Mouse (Mus musculus): ENCODE results near the gene Coq8a. TPM values are rescaled to one million over a fixed set of nuclear protein-coding genes. Genes with fewer than 3 reads are reported as not detected.
A peak's percentile ranks its signal among the peaks of the same experiment; 100 is the strongest.

The Coq8a gene
- polyA plus RNA-seq, 1 experiment: 13.2 TPM

- Histone ChIP-seq H3K4me1 (ENCODE audit: control insufficient read depth, insufficient read depth, insufficient read length, low read length) (peaks cover 22% of the 10 kb centered on the region), H3K36me3 (ENCODE audit: control insufficient read depth, insufficient read depth, low read length) (no peaks in the 10 kb centered on the region), H3K27ac (ENCODE audit: insufficient read depth, low read depth, low read length) (peak overlapping the region; percentile 77), H3K4me3 (ENCODE audit: low read depth, low read length) (no peak overlapping the region), H3K27me3 (ENCODE audit: control insufficient read depth, insufficient read depth, low read length) (no peaks in the 10 kb centered on the region)
- TF ChIP-seq CTCF (IDR thresholded peaks at IDR 0.05; ENCODE audit: extremely low read depth, insufficient read length, insufficient replicate concordance, low read depth, low read length): no peak
- TF ChIP-seq POLR2A (IDR thresholded peaks at IDR 0.05; ENCODE audit: low read depth, low read length): no peak
- WGBS: 21% methylated on average over 8 of the region's 8 CpGs
These were observed 5.9 kb downstream of the Coq8a start for GRCm38 (mm10) chr1:180193391-180193935.

GRCm38 (mm10) chr1:180192866-180193265, 6.5 kb downstream of the Coq8a start:
- Histone ChIP-seq H3K4me1 (ENCODE audit: control insufficient read depth, insufficient read depth, insufficient read length, low read length) (peaks cover 22% of the 10 kb centered on the region), H3K27ac (ENCODE audit: insufficient read depth, low read depth, low read length) (peak overlapping the region; percentile 69), H3K4me3 (ENCODE audit: low read depth, low read length) (peak overlapping the region; percentile 49), H3K27me3 (ENCODE audit: control insufficient read depth, insufficient read depth, low read length) (no peaks in the 10 kb centered on the region), H3K36me3 (ENCODE audit: control insufficient read depth, insufficient read depth, low read length) (no peaks in the 10 kb centered on the region)
- 14% methylated on average over 4 of the region's 4 CpGs for WGBS
- TF ChIP-seq POLR2A (IDR thresholded peaks at IDR 0.05; ENCODE audit: low read depth, low read length): no peak
- TF ChIP-seq CTCF (IDR thresholded peaks at IDR 0.05; ENCODE audit: extremely low read depth, insufficient read length, insufficient replicate concordance, low read depth, low read length): no peak

- H3K4me3 ChIP-seq (ENCODE audit: low read depth, low read length): peak overlapping the region; percentile 20
- H3K36me3 ChIP-seq (ENCODE audit: control insufficient read depth, insufficient read depth, low read length): no peaks in the 10 kb centered on the region
- H3K27ac ChIP-seq (ENCODE audit: insufficient read depth, low read depth, low read length): peak overlapping the region; percentile 43
- peaks cover 22% of the 10 kb centered on the region for H3K4me1 ChIP-seq (ENCODE audit: control insufficient read depth, insufficient read depth, insufficient read length, low read length)
- WGBS: 23% methylated on average over 7 of the region's 7 CpGs
- TF ChIP-seq POLR2A (IDR thresholded peaks at IDR 0.05; ENCODE audit: low read depth, low read length): peak; percentile 15; the same call in 1 of the 2 replicates
- TF ChIP-seq CTCF (IDR thresholded peaks at IDR 0.05; ENCODE audit: extremely low read depth, insufficient read length, insufficient replicate concordance, low read depth, low read length): no peak
- no peaks in the 10 kb centered on the region for H3K27me3 ChIP-seq (ENCODE audit: control insufficient read depth, insufficient read depth, low read length)
These were observed 7.7 kb downstream of the Coq8a start for GRCm38 (mm10) chr1:180191651-180192220.

- Histone ChIP-seq H3K27me3 (ENCODE audit: control insufficient read depth, insufficient read depth, low read length) (no peaks in the 10 kb centered on the region), H3K36me3 (ENCODE audit: control insufficient read depth, insufficient read depth, low read length) (no peaks in the 10 kb centered on the region), H3K27ac (ENCODE audit: insufficient read depth, low read depth, low read length) (no peak overlapping the region), H3K4me3 (ENCODE audit: low read depth, low read length) (peak overlapping the region; percentile 20), H3K4me1 (ENCODE audit: control insufficient read depth, insufficient read depth, insufficient read length, low read length) (peaks cover 23% of the 10 kb centered on the region)
- WGBS: 36% methylated on average over 8 of the region's 8 CpGs
- TF ChIP-seq POLR2A (IDR thresholded peaks at IDR 0.05; ENCODE audit: low read depth, low read length): no peak
- TF ChIP-seq CTCF (IDR thresholded peaks at IDR 0.05; ENCODE audit: extremely low read depth, insufficient read length, insufficient replicate concordance, low read depth, low read length): no peak
These were observed 8.3 kb downstream of the Coq8a start for GRCm38 (mm10) chr1:180191112-180191511.

GRCm38 (mm10) chr1:180188951-180189350, 10.5 kb downstream of the Coq8a start:
- no peak overlapping the region for H3K27ac ChIP-seq (ENCODE audit: insufficient read depth, low read depth, low read length)
- no peak overlapping the region for H3K4me3 ChIP-seq (ENCODE audit: low read depth, low read length)
- TF ChIP-seq CTCF (IDR thresholded peaks at IDR 0.05; ENCODE audit: extremely low read depth, insufficient read length, insufficient replicate concordance, low read depth, low read length) (no peak), POLR2A (IDR thresholded peaks at IDR 0.05; ENCODE audit: low read depth, low read length) (no peak)
- H3K27me3 ChIP-seq (ENCODE audit: control insufficient read depth, insufficient read depth, low read length): no peaks in the 10 kb centered on the region
- H3K4me1 ChIP-seq (ENCODE audit: control insufficient read depth, insufficient read depth, insufficient read length, low read length): peaks cover 20% of the 10 kb centered on the region
- 82% methylated on average over 4 of the region's 4 CpGs for WGBS
- no peaks in the 10 kb centered on the region for H3K36me3 ChIP-seq (ENCODE audit: control insufficient read depth, insufficient read depth, low read length)

- H3K36me3 ChIP-seq (ENCODE audit: control insufficient read depth, insufficient read depth, low read length): no peaks in the 10 kb centered on the region
- WGBS: 31% methylated on average over 3 of the region's 3 CpGs
- H3K4me1 ChIP-seq (ENCODE audit: control insufficient read depth, insufficient read depth, insufficient read length, low read length): peaks cover 30% of the 10 kb centered on the region
- no peak for TF ChIP-seq POLR2A (IDR thresholded peaks at IDR 0.05; ENCODE audit: low read depth, low read length)
- H3K27ac ChIP-seq (ENCODE audit: insufficient read depth, low read depth, low read length): no peak overlapping the region
- no peaks in the 10 kb centered on the region for H3K27me3 ChIP-seq (ENCODE audit: control insufficient read depth, insufficient read depth, low read length)
- no peak overlapping the region for H3K4me3 ChIP-seq (ENCODE audit: low read depth, low read length)
These were observed 13.0 kb downstream of the Coq8a start for GRCm38 (mm10) chr1:180186371-180186770.

GRCm38 (mm10) chr1:180185877-180186276, 13.5 kb downstream of the Coq8a start:
- no peaks in the 10 kb centered on the region for H3K27me3 ChIP-seq (ENCODE audit: control insufficient read depth, insufficient read depth, low read length)
- H3K4me3 ChIP-seq (ENCODE audit: low read depth, low read length): no peak overlapping the region
- WGBS: 43% methylated on average over 5 of the region's 5 CpGs
- peaks cover 30% of the 10 kb centered on the region for H3K4me1 ChIP-seq (ENCODE audit: control insufficient read depth, insufficient read depth, insufficient read length, low read length)
- TF ChIP-seq CTCF (IDR thresholded peaks at IDR 0.05; ENCODE audit: extremely low read depth, insufficient read length, insufficient replicate concordance, low read depth, low read length) (no peak), POLR2A (IDR thresholded peaks at IDR 0.05; ENCODE audit: low read depth, low read length) (no peak)
- H3K27ac ChIP-seq (ENCODE audit: insufficient read depth, low read depth, low read length): no peak overlapping the region
- H3K36me3 ChIP-seq (ENCODE audit: control insufficient read depth, insufficient read depth, low read length): no peaks in the 10 kb centered on the region
